Mouse (Mus musculus) kidney, embryonic 16.5 days (tissue): ENCODE measurements around the gene Myh7b. TPM values are rescaled to one million over a fixed set of nuclear protein-coding genes. Genes with fewer than 3 reads are reported as not detected.
A peak's percentile ranks its signal among the peaks of the same experiment; 100 is the strongest.

Experiments used
- ATAC-seq: fragments of 200-750 bp; cut with Nextera tagmentation; 2 replicates; pipeline ENCODE4 v1.8.0; 2017; ENCODE audit warnings: moderate TSS enrichment; ENCODE audit not compliant: low FRiP score, low TSS enrichment
- H3K27ac ChIP-seq: fragments of 300-500 bp; sonication (generic); 2 replicates; pipeline ENCODE4 v1.5.1; 2014; ENCODE audit warnings: low read length
- H3K27me3 ChIP-seq: fragments of 300-500 bp; sonication (generic); 2 replicates; pipeline ENCODE4 v1.6.1; 2014; ENCODE audit warnings: low read length, control low read depth, mixed read lengths; ENCODE audit not compliant: insufficient read depth
- H3K36me3 ChIP-seq: fragments of 300-500 bp; sonication (generic); 2 replicates; pipeline ENCODE4 v1.6.1; 2014; ENCODE audit warnings: low read length, control low read depth, mixed read lengths; ENCODE audit not compliant: insufficient read depth
- H3K4me1 ChIP-seq: fragments of 300-500 bp; sonication (generic); 2 replicates; pipeline ENCODE4 v1.6.1; 2014; ENCODE audit warnings: low read length, control low read depth, mixed read lengths; ENCODE audit not compliant: insufficient read depth
- H3K4me2 ChIP-seq: fragments of 300-500 bp; sonication (generic); replicated peaks from 2 replicates; pipeline ENCODE4 v1.6.1; 2014; ENCODE audit warnings: low read depth, low read length
- H3K4me3 ChIP-seq: fragments of 300-500 bp; sonication (generic); 2 replicates; pipeline ENCODE4 v1.5.1; 2014; ENCODE audit warnings: mild to moderate bottlenecking, low read length
- H3K9ac ChIP-seq: fragments of 300-500 bp; sonication (generic); replicated peaks from 2 replicates; pipeline ENCODE4 v1.6.1; 2014; ENCODE audit warnings: low read length
- H3K9me3 ChIP-seq: fragments of 300-500 bp; sonication (generic); 2 replicates; pipeline ENCODE4 v1.6.1; 2016; ENCODE audit warnings: low read length, control low read depth
- WGBS: fragments of 180-500 bp; shearing (Covaris S2); extraction: QIAGEN DNeasy Blood & Tissue Kit; methylation state at CpG from one replicate; pipeline ENCODE4 v1.1.7; 2014; 5-methylcytosine and 5-hydroxymethylcytosine counted together
- microRNA counts: library from miRNA; unstranded; fragments of <30 nt; microRNA quantifications from one replicate; lab custom pipeline; 2016
- microRNA-seq: library from miRNA; unstranded; fragments of <30 nt; microRNA quantifications from one replicate; pipeline ENCODE4, GENCODE M21; 2016
- polyA plus RNA-seq: library from polyadenylated mRNA; unstranded; fragments of >200 nt; fragmentation: Nextera tagmentation; extraction: Ambion mirVana; gene quantifications from 2 replicates; pipeline ENCODE4 v1.2.1, GENCODE M21; 2015

Gene Myh7b
- polyA plus RNA-seq, 1 experiment from 2014 or later: 0.56 TPM

GRCm38 (mm10) chr2:155673546-155673945 is 62.5 kb downstream of the Myh7b start:
- 20% methylated on average over 2 of the region's 2 CpGs for WGBS
- no peak overlapping the region for H3K4me3 ChIP-seq
- H3K27ac ChIP-seq: no peak overlapping the region
- H3K4me2 ChIP-seq: no peak overlapping the region
- H3K9ac ChIP-seq: no peak overlapping the region
- no peak for ATAC-seq
- H3K4me1 ChIP-seq: no peaks in the 10 kb centered on the region
- no peaks in the 10 kb centered on the region for H3K27me3 ChIP-seq
- H3K36me3 ChIP-seq: peaks cover 21% of the 10 kb centered on the region
- no peaks in the 10 kb centered on the region for H3K9me3 ChIP-seq

- H3K27ac ChIP-seq: no peak overlapping the region
- ATAC-seq: no peak
- WGBS: 64% methylated on average over 4 of the region's 4 CpGs
- no peak overlapping the region for H3K4me2 ChIP-seq
- H3K36me3 ChIP-seq: peaks cover 18% of the 10 kb centered on the region; the same call in 1 of the 2 replicates
- no peaks in the 10 kb centered on the region for H3K4me1 ChIP-seq
- H3K27me3 ChIP-seq: no peaks in the 10 kb centered on the region
- H3K9ac ChIP-seq: no peak overlapping the region
- no peak overlapping the region for H3K4me3 ChIP-seq
- H3K9me3 ChIP-seq: no peaks in the 10 kb centered on the region
Observed at GRCm38 (mm10) chr2:155675118-155675517, 64.1 kb downstream of the Myh7b start.

- no peak overlapping the region for H3K4me3 ChIP-seq
- H3K4me1 ChIP-seq: no peaks in the 10 kb centered on the region
- no peak for ATAC-seq
- H3K27ac ChIP-seq: no peak overlapping the region
- no peaks in the 10 kb centered on the region for H3K27me3 ChIP-seq
- H3K36me3 ChIP-seq: no peaks in the 10 kb centered on the region
- H3K9me3 ChIP-seq: no peaks in the 10 kb centered on the region
- H3K4me2 ChIP-seq: no peak overlapping the region
- 86% methylated on average over 4 of the region's 4 CpGs for WGBS
- no peak overlapping the region for H3K9ac ChIP-seq
Observed at GRCm38 (mm10) chr2:155679586-155680110, 68.6 kb downstream of the Myh7b start.

- H3K27me3 ChIP-seq: no peaks in the 10 kb centered on the region
- no peak overlapping the region for H3K4me3 ChIP-seq
- ATAC-seq: no peak
- no peaks in the 10 kb centered on the region for H3K4me1 ChIP-seq
- H3K9ac ChIP-seq: no peak overlapping the region
- H3K27ac ChIP-seq: no peak overlapping the region
- WGBS: 69% methylated on average over 5 of the region's 5 CpGs
- H3K9me3 ChIP-seq: no peaks in the 10 kb centered on the region
- no peaks in the 10 kb centered on the region for H3K36me3 ChIP-seq
- H3K4me2 ChIP-seq: no peak overlapping the region
Observed at GRCm38 (mm10) chr2:155680591-155680990, 69.6 kb downstream of the Myh7b start.

- peaks cover 1% of the 10 kb centered on the region for H3K4me1 ChIP-seq
- no peaks in the 10 kb centered on the region for H3K36me3 ChIP-seq
- H3K4me3 ChIP-seq: no peak overlapping the region
- H3K27ac ChIP-seq: no peak overlapping the region
- H3K4me2 ChIP-seq: no peak overlapping the region
- no peak for ATAC-seq
- 73% methylated on average over 8 of the region's 8 CpGs for WGBS
- no peaks in the 10 kb centered on the region for H3K9me3 ChIP-seq
- no peak overlapping the region for H3K9ac ChIP-seq
- H3K27me3 ChIP-seq: no peaks in the 10 kb centered on the region
Observed at GRCm38 (mm10) chr2:155681194-155681593, 70.2 kb downstream of the Myh7b start.

- Histone ChIP-seq H3K27me3 (no peaks in the 10 kb centered on the region), H3K4me3 (no peak overlapping the region), H3K36me3 (no peaks in the 10 kb centered on the region), H3K9me3 (no peaks in the 10 kb centered on the region), H3K27ac (no peak overlapping the region), H3K4me2 (no peak overlapping the region), H3K4me1 (peaks cover 6% of the 10 kb centered on the region), H3K9ac (no peak overlapping the region)
- WGBS: 96% methylated on average over 2 of the region's 2 CpGs
- ATAC-seq: no peak
Observed at GRCm38 (mm10) chr2:155681874-155682273, 70.9 kb downstream of the Myh7b start.

- 61% methylated on average over 3 of the region's 3 CpGs for WGBS
- Histone ChIP-seq H3K4me1 (peaks cover 6% of the 10 kb centered on the region), H3K4me3 (no peak overlapping the region), H3K9ac (no peak overlapping the region), H3K36me3 (no peaks in the 10 kb centered on the region), H3K4me2 (no peak overlapping the region), H3K9me3 (no peaks in the 10 kb centered on the region), H3K27me3 (no peaks in the 10 kb centered on the region), H3K27ac (no peak overlapping the region)
- no peak for ATAC-seq
Observed at GRCm38 (mm10) chr2:155683137-155683536, 72.1 kb downstream of the Myh7b start.

GRCm38 (mm10) chr2:155683821-155684220 is 72.8 kb downstream of the Myh7b start:
- Histone ChIP-seq H3K4me2 (no peak overlapping the region), H3K36me3 (no peaks in the 10 kb centered on the region), H3K9ac (no peak overlapping the region), H3K27me3 (no peaks in the 10 kb centered on the region), H3K4me3 (no peak overlapping the region), H3K27ac (no peak overlapping the region), H3K4me1 (peaks cover 6% of the 10 kb centered on the region), H3K9me3 (no peaks in the 10 kb centered on the region)
- no peak for ATAC-seq
- WGBS: 92% methylated on average over 5 of the region's 5 CpGs

MicroRNA genes within 50 kb of the gene (microRNA counts, 519-probe panel; counts per million panel counts)
- 104 counts per million, percentile 35 among the panel's probes with 10 or more counts for microRNA mmu-miR-499 (lab: Ali Mortazavi, UCI)

Small RNA genes within 50 kb of the gene (microRNA-seq; reads per million reads assigned to microRNA genes)
- gene Mir499: 9.5 reads per million, percentile 28 among the genes with 10 or more reads in this experiment

Other genes starting within 250 kb of the Myh7b start
- gene Trp53inp2, start 230.2 kb upstream of the Myh7b start, polyA plus RNA-seq: 28.5 and 36.9 TPM in 2 replicates
- gene Ncoa6, start 137.3 kb upstream of the Myh7b start, polyA plus RNA-seq: 14.2 and 16.1 TPM in 2 replicates
- 14.7 and 16.0 TPM in 2 replicates for gene Acss2, start 93.3 kb upstream of the Myh7b start, polyA plus RNA-seq
- 3.7 and 3.9 TPM in 2 replicates for gene Ggt7, start 93.0 kb upstream of the Myh7b start, polyA plus RNA-seq
- gene Gss, start 18.4 kb upstream of the Myh7b start, polyA plus RNA-seq: 65.2 and 71.3 TPM in 2 replicates
- 135 and 143 TPM in 2 replicates for gene Trpc4ap, start 81.2 kb downstream of the Myh7b start, polyA plus RNA-seq
- 43.2 and 44.8 TPM in 2 replicates for gene Edem2, start 118.3 kb downstream of the Myh7b start, polyA plus RNA-seq
- not detected in 2 replicates for gene Gm17581, start 124.7 kb downstream of the Myh7b start, polyA plus RNA-seq
- 13.0 and 13.1 TPM in 2 replicates for gene Procr, start 139.9 kb downstream of the Myh7b start, polyA plus RNA-seq
- 0.07 and 0.09 TPM in 2 replicates for gene Mmp24, start 164.1 kb downstream of the Myh7b start, polyA plus RNA-seq
- 18.9 and 20.0 TPM in 2 replicates for gene BC029722, start 208.2 kb downstream of the Myh7b start, polyA plus RNA-seq
- gene Eif6, start 215.7 kb downstream of the Myh7b start, polyA plus RNA-seq: 216 and 233 TPM in 2 replicates
- 0.18 and 0.21 TPM in 2 replicates for gene Fam83c, start 223.6 kb downstream of the Myh7b start, polyA plus RNA-seq